Mouse (Mus musculus) stomach, postnatal 0 days (tissue): ENCODE data around the gene Tmem213. TPM values are rescaled to one million over a fixed set of nuclear protein-coding genes. Genes with fewer than 3 reads are reported as not detected.

Source experiments
- ATAC-seq: fragments of 200-750 bp; cut with Nextera tagmentation; 2 replicates; pipeline ENCODE4 v1.8.0; 2017; ENCODE audit not compliant: low FRiP score, low TSS enrichment
- DNase-seq: peaks from one replicate; pipeline ENCODE4 v3.0.0-alpha.2; 2016; ENCODE audit warnings: low spot score
- H3K27ac ChIP-seq: fragments of 300-500 bp; sonication (generic); replicated peaks from 2 replicates; pipeline ENCODE4 v1.5.1; 2014; ENCODE audit warnings: mild to moderate bottlenecking, control low read depth
- H3K27me3 ChIP-seq: fragments of 300-500 bp; sonication (generic); 2 replicates; pipeline ENCODE4 v1.6.1; 2014; ENCODE audit warnings: low read length; ENCODE audit not compliant: control insufficient read depth, insufficient read depth
- H3K36me3 ChIP-seq: fragments of 300-500 bp; sonication (generic); 2 replicates; pipeline ENCODE4 v1.6.1; 2014; ENCODE audit warnings: low read length, mixed read lengths; ENCODE audit not compliant: control insufficient read depth, insufficient read depth
- H3K4me1 ChIP-seq: fragments of 300-500 bp; sonication (generic); replicated peaks from 2 replicates; pipeline ENCODE4 v1.6.1; 2014; ENCODE audit warnings: antibody characterized with exemption; ENCODE audit not compliant: control insufficient read depth, insufficient read depth
- H3K4me2 ChIP-seq: fragments of 300-500 bp; sonication (generic); replicated peaks from 2 replicates; pipeline ENCODE4 v1.6.1; 2014; ENCODE audit warnings: low read depth, mild to moderate bottlenecking, control low read depth, moderate library complexity
- H3K4me3 ChIP-seq: fragments of 300-500 bp; sonication (generic); 2 replicates; pipeline ENCODE4 v1.5.1; 2014; ENCODE audit warnings: low read depth, low read length, control low read depth
- H3K9ac ChIP-seq: fragments of 300-500 bp; sonication (generic); 2 replicates; pipeline ENCODE4 v1.6.1; 2014; ENCODE audit warnings: mild to moderate bottlenecking, low read length, control low read depth, mixed read lengths
- H3K9me3 ChIP-seq: fragments of 300-500 bp; sonication (generic); 2 replicates; pipeline ENCODE4 v1.6.1; 2016; ENCODE audit warnings: low read length; ENCODE audit not compliant: control insufficient read depth
- CTCF ChIP-seq: IDR thresholded peaks from 2 replicates; pipeline ENCODE4 v1.5.1; 2016; ENCODE audit warnings: antibody characterized with exemption, low read depth, mild to moderate bottlenecking, moderate library complexity
- EP300 ChIP-seq: optimal IDR thresholded peaks from 2 replicates; pipeline ENCODE3; 2016; ENCODE audit warnings: antibody characterized with exemption
- WGBS: fragments of 180-500 bp; shearing (Covaris S2); extraction: QIAGEN DNeasy Blood & Tissue Kit; methylation state at CpG from one replicate; pipeline ENCODE4 v1.1.7; 2014; 5-methylcytosine and 5-hydroxymethylcytosine counted together
- polyA plus RNA-seq: library from polyadenylated mRNA; unstranded; fragments of >200 nt; fragmentation: Nextera tagmentation; extraction: Ambion mirVana; gene quantifications from 2 replicates; pipeline ENCODE4 v1.2.1, GENCODE M21; 2015

Gene Tmem213
- polyA plus RNA-seq, 1 experiment from 2014 or later = 3.0 TPM

GRCm38 (mm10) chr6:38144161-38144998, 35.3 kb downstream of the Tmem213 start:
- H3K9me3 ChIP-seq = no peaks in the 10 kb centered on the region
- peaks cover 4% of the 10 kb centered on the region; the same call in 1 of the 2 replicates for H3K36me3 ChIP-seq
- peak; percentile 47 for ATAC-seq
- H3K27ac ChIP-seq = peak overlapping the region; percentile 61; the same call in 1 of the 2 replicates
- no peaks in the 10 kb centered on the region; the same call in 1 of the 2 replicates for H3K4me1 ChIP-seq
- H3K4me3 ChIP-seq = no peak overlapping the region
- H3K4me2 ChIP-seq = no peak overlapping the region
- TF ChIP-seq CTCF = no peak
- TF ChIP-seq EP300 = no peak
- no peak overlapping the region for H3K9ac ChIP-seq
- no peaks in the 10 kb centered on the region for H3K27me3 ChIP-seq
- peak; percentile 27 for DNase-seq
- 23% methylated on average over 9 of the region's 9 CpGs for WGBS

- 67% methylated on average over 8 of the region's 8 CpGs for WGBS
- peak overlapping the region; percentile 58 for H3K27ac ChIP-seq
- H3K4me2 ChIP-seq = no peak overlapping the region
- H3K9me3 ChIP-seq = no peaks in the 10 kb centered on the region
- TF ChIP-seq CTCF (no peak), EP300 (no peak)
- no peak for ATAC-seq
- DNase-seq = no peak
- peaks cover 4% of the 10 kb centered on the region; the same call in 1 of the 2 replicates for H3K36me3 ChIP-seq
- H3K4me1 ChIP-seq = no peaks in the 10 kb centered on the region; the same call in 1 of the 2 replicates
- no peak overlapping the region for H3K4me3 ChIP-seq
- H3K9ac ChIP-seq = no peak overlapping the region
- H3K27me3 ChIP-seq = no peaks in the 10 kb centered on the region
Measured at GRCm38 (mm10) chr6:38145463-38146065, 36.5 kb downstream of the Tmem213 start.

GRCm38 (mm10) chr6:38147301-38147700, 38.2 kb downstream of the Tmem213 start:
- H3K9me3 ChIP-seq = no peaks in the 10 kb centered on the region
- H3K27me3 ChIP-seq = no peaks in the 10 kb centered on the region
- DNase-seq (no peak), ATAC-seq (no peak)
- no peaks in the 10 kb centered on the region; the same call in 1 of the 2 replicates for H3K4me1 ChIP-seq
- TF ChIP-seq CTCF (no peak), EP300 (no peak)
- H3K4me2 ChIP-seq = no peak overlapping the region
- H3K9ac ChIP-seq = no peak overlapping the region
- H3K27ac ChIP-seq = no peak overlapping the region
- H3K4me3 ChIP-seq = no peak overlapping the region
- WGBS = 87% methylated on average over 5 of the region's 5 CpGs
- peaks cover 4% of the 10 kb centered on the region; the same call in 1 of the 2 replicates for H3K36me3 ChIP-seq

DNA sequence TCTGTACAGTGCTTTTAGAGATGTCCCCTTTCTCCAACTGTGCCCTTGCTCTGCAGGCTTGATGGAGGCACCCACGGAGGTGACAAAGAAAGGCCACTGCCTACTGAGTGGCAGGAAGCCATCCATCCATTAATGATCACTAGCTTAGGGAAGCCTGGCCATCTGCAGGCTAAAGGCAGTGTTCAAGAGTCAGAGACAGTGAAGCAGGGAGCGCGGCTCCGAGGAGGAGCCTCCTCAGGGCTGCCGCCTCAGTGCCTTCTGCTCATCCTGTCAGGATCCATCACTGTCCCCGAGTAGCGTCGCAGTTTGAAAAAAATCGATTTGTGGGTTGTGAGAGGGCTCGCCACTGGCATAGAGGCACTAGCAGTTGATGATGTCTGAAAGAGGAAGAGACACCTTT, 39.6 kb downstream of the Tmem213 start:
- DNase-seq (no peak), ATAC-seq (no peak)
- Histone ChIP-seq H3K4me3 (no peak overlapping the region), H3K27ac (no peak overlapping the region), H3K9ac (no peak overlapping the region), H3K36me3 (peaks cover 4% of the 10 kb centered on the region; the same call in 1 of the 2 replicates), H3K4me2 (no peak overlapping the region), H3K9me3 (no peaks in the 10 kb centered on the region), H3K27me3 (no peaks in the 10 kb centered on the region), H3K4me1 (no peaks in the 10 kb centered on the region; the same call in 1 of the 2 replicates)
- TF ChIP-seq CTCF = no peak
- no peak for TF ChIP-seq EP300
- 86% methylated on average over 10 of the region's 10 CpGs for WGBS

DNA sequence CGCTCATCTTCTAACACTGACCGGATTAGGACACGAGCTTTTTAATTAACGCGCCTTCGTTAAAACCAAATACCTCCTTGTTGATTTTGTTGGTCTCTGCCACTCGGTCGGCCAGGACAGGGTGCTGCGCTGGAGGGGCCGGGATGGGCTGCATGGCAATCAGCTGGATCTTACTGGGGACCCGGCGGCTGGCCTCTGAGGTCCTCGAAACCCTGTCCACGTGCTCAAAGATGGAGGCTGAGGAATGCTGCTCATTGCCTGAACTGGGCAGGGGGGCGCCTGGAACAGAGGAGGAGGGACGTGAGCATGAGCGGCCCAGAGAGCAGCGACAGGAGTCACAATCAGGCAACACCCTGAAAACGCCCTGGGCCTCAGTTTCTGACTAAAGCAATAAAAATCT, 40.4 kb downstream of the Tmem213 start:
- DNase-seq = no peak
- ATAC-seq = no peak
- Histone ChIP-seq H3K9me3 (no peaks in the 10 kb centered on the region), H3K9ac (no peak overlapping the region), H3K4me3 (no peak overlapping the region), H3K27me3 (no peaks in the 10 kb centered on the region), H3K4me2 (no peak overlapping the region), H3K36me3 (peaks cover 4% of the 10 kb centered on the region; the same call in 1 of the 2 replicates), H3K4me1 (no peaks in the 10 kb centered on the region; the same call in 1 of the 2 replicates), H3K27ac (no peak overlapping the region)
- 94% methylated on average over 19 of the region's 19 CpGs for WGBS
- TF ChIP-seq CTCF (no peak), EP300 (no peak)

DNA sequence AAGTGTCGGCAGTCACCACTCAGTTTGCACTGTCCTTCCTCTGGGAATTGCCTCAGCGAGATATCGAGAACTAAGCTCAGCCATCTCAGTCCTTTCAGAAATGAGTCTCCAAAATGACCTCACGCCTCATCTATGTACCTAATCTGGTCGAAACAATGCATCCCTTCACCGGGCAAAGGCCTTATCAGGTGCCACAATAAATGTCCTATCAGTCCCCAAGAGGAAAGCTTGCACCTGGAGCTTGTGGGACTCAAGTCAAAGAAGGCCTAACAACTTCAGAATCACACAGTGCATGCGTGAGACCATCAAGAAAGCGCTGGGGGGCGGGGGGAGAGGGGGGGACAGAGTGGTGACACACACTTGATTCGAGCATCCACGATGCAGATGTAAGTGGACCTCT, 43.2 kb downstream of the Tmem213 start:
- no peaks in the 10 kb centered on the region for H3K9me3 ChIP-seq
- no peak overlapping the region for H3K9ac ChIP-seq
- DNase-seq (no peak), ATAC-seq (no peak)
- TF ChIP-seq CTCF (no peak), EP300 (no peak)
- no peak overlapping the region for H3K27ac ChIP-seq
- no peak overlapping the region for H3K4me3 ChIP-seq
- 78% methylated on average over 11 of the region's 11 CpGs for WGBS
- no peaks in the 10 kb centered on the region for H3K27me3 ChIP-seq
- peaks cover 4% of the 10 kb centered on the region; the same call in 1 of the 2 replicates for H3K36me3 ChIP-seq
- no peak overlapping the region for H3K4me2 ChIP-seq
- H3K4me1 ChIP-seq = no peaks in the 10 kb centered on the region
